Mouse (Mus musculus) MEL (cell line): ENCODE measurements around the gene Lig4. TPM values are rescaled to one million over a fixed set of nuclear protein-coding genes. Genes with fewer than 3 reads are reported as not detected.
A peak's percentile ranks its signal among the peaks of the same experiment; 100 is the strongest.

Experiments used
- DNase-seq: peaks from one replicate; pipeline ENCODE4 v3.0.0; 2011; ENCODE audit warnings: low read depth, low spot score
- H3K27ac ChIP-seq: 2 replicates; pipeline ENCODE4 v1.5.1; 2012; ENCODE audit warnings: low read depth, mild to moderate bottlenecking, control low read depth, low read length, moderate library complexity; ENCODE audit not compliant: control insufficient read depth
- H3K27me3 ChIP-seq, 2 experiments: fragments of 150-350 bp in 1 of 2; sonication (generic) in 1 of 2; 2 replicates each; pipeline ENCODE4 v1.6.1; 2012; ENCODE audit warnings: low read length in 2 of 2, mild to moderate bottlenecking in 2 of 2, improper control_type of control experiment in 1 of 2, moderate library complexity in 1 of 2; ENCODE audit not compliant: insufficient read depth in 2 of 2, control insufficient read depth in 1 of 2
- H3K36me3 ChIP-seq, 2 experiments: 2 replicates each; pipeline ENCODE4 v1.6.1; 2012 to 2014; ENCODE audit warnings: low read length in 2 of 2, improper control_type of control experiment in 1 of 2, inconsistent platforms in 1 of 2, mild to moderate bottlenecking in 1 of 2; ENCODE audit not compliant: insufficient read depth in 2 of 2, control insufficient read depth in 1 of 2
- H3K4me1 ChIP-seq, 2 experiments: fragments of 150-350 bp in 1 of 2; sonication (generic) in 1 of 2; 2 replicates each; pipeline ENCODE4 v1.6.1; 2012; ENCODE audit warnings: low read length in 2 of 2, improper control_type of control experiment in 1 of 2, mild to moderate bottlenecking in 1 of 2; ENCODE audit not compliant: insufficient read depth in 2 of 2, control insufficient read depth in 1 of 2
- H3K4me3 ChIP-seq, 2 experiments: fragments of 150-350 bp in 1 of 2; sonication (generic) in 1 of 2; 2 replicates each; pipeline ENCODE4 v1.5.1; 2012; ENCODE audit warnings: low read depth in 2 of 2, low read length in 2 of 2, mild to moderate bottlenecking in 2 of 2, moderate library complexity in 2 of 2, control low read depth in 1 of 2, improper control_type of control experiment in 1 of 2; ENCODE audit not compliant: control insufficient read depth in 1 of 2, insufficient read depth in 1 of 2
- H3K79me2 ChIP-seq: 2 replicates; pipeline ENCODE4 v1.6.1; 2012; ENCODE audit warnings: mild to moderate bottlenecking, low read length, moderate library complexity; ENCODE audit not compliant: control insufficient read depth, poor library complexity, insufficient read depth
- H3K9ac ChIP-seq: 2 replicates; pipeline ENCODE4 v1.6.1; 2012; ENCODE audit warnings: low read depth, mild to moderate bottlenecking, control low read depth, low read length, moderate library complexity; ENCODE audit not compliant: control insufficient read depth, poor library complexity, severe bottlenecking
- H3K9me3 ChIP-seq: fragments of 150-350 bp; sonication (generic); replicated peaks from 2 replicates; pipeline ENCODE4 v1.6.1; 2012; ENCODE audit warnings: mild to moderate bottlenecking, low read length, improper control_type of control experiment, moderate library complexity; ENCODE audit not compliant: insufficient read depth
- BHLHE40 ChIP-seq: IDR thresholded peaks from 2 replicates; pipeline ENCODE4 v1.6.1; 2012; ENCODE audit warnings: low read depth, mild to moderate bottlenecking, inconsistent platforms, low read length, improper control_type of control experiment, borderline replicate concordance
- CHD1 ChIP-seq: IDR thresholded peaks from 2 replicates; pipeline ENCODE4 v1.6.1; 2012; ENCODE audit warnings: low read depth, mild to moderate bottlenecking, inconsistent platforms, low read length, improper control_type of control experiment
- CHD2 ChIP-seq: IDR thresholded peaks from 2 replicates; pipeline ENCODE4 v1.6.1; 2011; ENCODE audit warnings: low read length, improper control_type of control experiment
- CTCF ChIP-seq, 3 experiments: IDR thresholded peaks in 2 of 3; conservative IDR thresholded peaks in 1 of 3; 2 replicates each; pipeline ENCODE4 v1.5.1; 2011 to 2012; ENCODE audit warnings: low read length in 3 of 3, low read depth in 2 of 3, mild to moderate bottlenecking in 2 of 3, improper control_type of control experiment in 1 of 3, inconsistent platforms in 1 of 3, mixed read lengths in 1 of 3, moderate library complexity in 1 of 3; ENCODE audit not compliant: control insufficient read depth in 1 of 3, insufficient read depth in 1 of 3, poor library complexity in 1 of 3, severe bottlenecking in 1 of 3
- E2F4 ChIP-seq: IDR thresholded peaks from 2 replicates; pipeline ENCODE4 v1.6.1; 2011; ENCODE audit warnings: low read depth, low read length, improper control_type of control experiment, borderline replicate concordance
- ELF1 ChIP-seq: IDR thresholded peaks from 2 replicates; pipeline ENCODE4 v1.6.1; 2014; ENCODE audit warnings: low read depth, mild to moderate bottlenecking, inconsistent platforms, low read length, improper control_type of control experiment, moderate library complexity
- EP300 ChIP-seq, 2 experiments: IDR thresholded peaks; 2 replicates each; pipeline ENCODE4 v1.6.1; 2011; ENCODE audit warnings: improper control_type of control experiment in 2 of 2, low read length in 2 of 2, low read depth in 1 of 2, mild to moderate bottlenecking in 1 of 2
- ETS1 ChIP-seq: IDR thresholded peaks from 2 replicates; pipeline ENCODE4 v1.6.1; 2012; ENCODE audit warnings: low read depth, mild to moderate bottlenecking, inconsistent platforms, low read length, improper control_type of control experiment, moderate library complexity
- HCFC1 ChIP-seq: IDR thresholded peaks from 2 replicates; pipeline ENCODE4 v1.6.1; 2012; ENCODE audit warnings: low read depth, mild to moderate bottlenecking, inconsistent platforms, low read length, improper control_type of control experiment, moderate library complexity
- JUND ChIP-seq: IDR thresholded peaks from 2 replicates; pipeline ENCODE4 v1.6.1; 2011; ENCODE audit warnings: low read depth, mild to moderate bottlenecking, improper control_type of control experiment, low read length
- KAT2A ChIP-seq: conservative IDR thresholded peaks from 2 replicates; pipeline ENCODE4 v1.6.1; 2012; ENCODE audit warnings: low read depth, low read length, improper control_type of control experiment, inconsistent platforms
- MAFK ChIP-seq: IDR thresholded peaks from 2 replicates; pipeline ENCODE4 v1.6.1; 2011; ENCODE audit warnings: low read depth, mild to moderate bottlenecking, low read length, improper control_type of control experiment, borderline replicate concordance
- MXI1 ChIP-seq: IDR thresholded peaks from 2 replicates; pipeline ENCODE4 v1.6.1; 2011; ENCODE audit warnings: mild to moderate bottlenecking, low read depth, low read length, improper control_type of control experiment
- MYB ChIP-seq: IDR thresholded peaks from 2 replicates; pipeline ENCODE4 v1.6.1; 2011; ENCODE audit warnings: mild to moderate bottlenecking, low read depth, low read length, improper control_type of control experiment
- NELFE ChIP-seq: IDR thresholded peaks from 2 replicates; pipeline ENCODE4 v1.6.1; 2011; ENCODE audit warnings: low read depth, low read length, improper control_type of control experiment
- NRF1 ChIP-seq: IDR thresholded peaks from 2 replicates; pipeline ENCODE4 v1.6.1; 2014; ENCODE audit warnings: low read depth, mild to moderate bottlenecking, inconsistent platforms, low read length, improper control_type of control experiment, moderate library complexity; ENCODE audit not compliant: poor library complexity, insufficient read depth, severe bottlenecking
- RAD21 ChIP-seq: IDR thresholded peaks from 2 replicates; pipeline ENCODE4 v1.6.1; 2011; ENCODE audit warnings: mild to moderate bottlenecking, low read depth, low read length, improper control_type of control experiment
- SIN3A ChIP-seq: IDR thresholded peaks from 2 replicates; pipeline ENCODE4 v1.6.1; 2012; ENCODE audit warnings: low read length, improper control_type of control experiment, inconsistent platforms
- SMC3 ChIP-seq: IDR thresholded peaks from 2 replicates; pipeline ENCODE4 v1.6.1; 2011; ENCODE audit warnings: low read depth, low read length, improper control_type of control experiment
- TBP ChIP-seq: IDR thresholded peaks from 2 replicates; pipeline ENCODE4 v1.8.0; 2011; ENCODE audit warnings: low read depth, low read length, improper control_type of control experiment
- TCF12 ChIP-seq: IDR thresholded peaks from 2 replicates; pipeline ENCODE4 v1.6.1; 2014; ENCODE audit warnings: low read depth, mild to moderate bottlenecking, inconsistent platforms, low read length, improper control_type of control experiment, moderate library complexity
- USF1 ChIP-seq: IDR thresholded peaks from 2 replicates; pipeline ENCODE4 v1.6.1; 2014; ENCODE audit warnings: low read depth, mild to moderate bottlenecking, inconsistent platforms, low read length, improper control_type of control experiment, moderate library complexity
- USF2 ChIP-seq, 2 experiments: IDR thresholded peaks; 2 replicates each; pipeline ENCODE4 v1.6.1; 2011 to 2012; ENCODE audit warnings: improper control_type of control experiment in 2 of 2, low read length in 2 of 2, borderline replicate concordance in 1 of 2, inconsistent platforms in 1 of 2, low read depth in 1 of 2, mild to moderate bottlenecking in 1 of 2; ENCODE audit not compliant: insufficient read depth in 1 of 2
- ZC3H11A ChIP-seq: IDR thresholded peaks from 2 replicates; pipeline ENCODE4 v1.6.1; 2012; ENCODE audit warnings: low read depth, mild to moderate bottlenecking, inconsistent platforms, low read length, improper control_type of control experiment
- ZNF384 ChIP-seq: IDR thresholded peaks from 2 replicates; pipeline ENCODE4 v1.6.1; 2012; ENCODE audit warnings: low read depth, mild to moderate bottlenecking, inconsistent platforms, low read length, improper control_type of control experiment
- polyA plus RNA-seq, 2 experiments: library from polyadenylated mRNA; stranded (reverse) in 1 of 2; unstranded in 1 of 2; fragments of >175 nt in 1 of 2; fragments of >200 nt in 1 of 2; gene quantifications; 2 replicates each; pipeline versions ENCODE4 v1.2.1 to v1.2.4; 2012; ENCODE audit warnings: low replicate concordance in 2 of 2, low read depth in 1 of 2; ENCODE audit not compliant: insufficient read length in 2 of 2, insufficient read depth in 1 of 2, missing spikeins in 1 of 2
- total RNA-seq: library from RNA; depleted of rRNA; stranded (reverse); fragments of 300-350 nt; gene quantifications from 2 replicates; pipeline ENCODE4 v1.2.3, GENCODE M21; 2012

Lig4 gene
- total and polyA plus RNA-seq, 3 experiments = 1.7 to 3.6 TPM; not detected in 1

DNA sequence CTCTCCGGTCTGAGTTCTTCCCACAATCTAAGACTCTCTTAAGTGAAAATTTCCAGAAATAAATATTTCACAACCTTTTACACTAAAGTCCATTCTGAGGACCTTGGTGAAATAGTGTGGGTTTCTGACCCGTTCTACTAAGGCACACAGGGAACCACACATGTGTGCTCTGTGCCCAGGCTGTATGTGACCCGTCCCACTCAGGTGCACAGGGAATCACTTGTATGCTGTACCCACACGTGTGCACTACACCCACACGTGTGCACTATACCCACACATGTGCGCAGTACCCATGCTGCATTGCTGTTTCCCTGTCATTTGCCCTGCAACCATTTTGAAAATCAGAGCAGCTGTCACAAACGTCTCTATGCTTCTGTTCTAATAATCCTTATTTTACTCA, 41.9 kb downstream of the Lig4 start:
- Histone ChIP-seq H3K79me2 (no peaks in the 10 kb centered on the region), H3K9ac (no peak overlapping the region), H3K4me3 (no peak overlapping the region), H3K4me1 (no peaks in the 10 kb centered on the region)
- DNase-seq = no peak
- TF ChIP-seq USF2 (IDR thresholded peaks at IDR 0.05; ENCODE audit: borderline replicate concordance in 1 of 2, insufficient read depth in 1 of 2, low read depth in 1 of 2, low read length in 2 of 2) (no peak), CHD2 (no peak), CHD1 (no peak), ETS1 (no peak), HCFC1 (no peak), EP300 (IDR thresholded peaks at IDR 0.05; ENCODE audit: low read depth in 1 of 2, low read length in 2 of 2) (no peak), TCF12 (no peak), NELFE (no peak), JUND (no peak), ELF1 (no peak), SIN3A (no peak), ZNF384 (no peak), MYB (no peak), MAFK (no peak), USF1 (no peak)
- TF ChIP-seq, all 39 proteins: peak for 0
- no peak overlapping the region for H3K27ac ChIP-seq
- H3K27me3 ChIP-seq = no peaks in the 10 kb centered on the region
- H3K9me3 ChIP-seq = no peaks in the 10 kb centered on the region
- no peaks in the 10 kb centered on the region for H3K36me3 ChIP-seq

DNA sequence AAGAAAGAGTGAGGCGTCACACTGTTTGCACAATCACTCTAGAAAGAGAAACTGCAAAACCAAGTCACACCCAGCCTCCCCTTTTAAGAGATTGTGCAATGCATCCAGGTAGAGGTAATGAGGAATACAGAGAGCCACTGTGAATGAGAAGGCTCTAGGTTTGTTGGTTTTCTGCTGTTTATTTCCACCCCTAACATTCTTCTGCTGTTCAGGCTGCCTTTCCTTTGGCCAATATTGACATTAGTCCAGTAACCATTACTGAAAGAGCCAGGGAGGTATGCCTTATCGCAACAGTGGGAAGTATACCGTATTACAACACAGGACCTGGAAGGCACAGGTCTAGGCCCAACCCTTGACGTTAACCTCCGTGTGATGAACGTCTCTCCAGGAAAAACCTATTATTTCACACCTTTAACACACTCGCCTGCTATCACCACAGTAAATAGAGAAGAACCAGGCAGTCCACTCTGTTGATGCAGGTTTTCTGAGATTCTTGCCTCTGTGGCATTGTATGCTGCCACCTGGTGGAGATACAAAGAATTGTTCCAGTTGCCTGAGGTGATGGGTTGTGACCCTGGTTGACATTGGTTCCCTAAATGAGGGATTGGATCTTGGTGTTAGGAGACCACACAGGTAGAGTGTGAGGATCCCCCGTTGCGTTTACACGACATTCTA, 42.5 kb downstream of the Lig4 start:
- peak; percentile 33 for DNase-seq
- H3K36me3 ChIP-seq = no peaks in the 10 kb centered on the region
- no peaks in the 10 kb centered on the region for H3K27me3 ChIP-seq
- H3K4me1 ChIP-seq = no peaks in the 10 kb centered on the region
- TF ChIP-seq KAT2A (no peak), RAD21 (peak; percentile 55), E2F4 (no peak), BHLHE40 (no peak), SMC3 (peak; percentile 74), MXI1 (no peak), NRF1 (no peak), NELFE (no peak), TBP (no peak), CTCF (IDR thresholded peaks at IDR 0.05 in 2 of 3, conservative IDR thresholded peaks at IDR 0.05 in 1 of 3; ENCODE audit: control insufficient read depth in 1 of 3, insufficient read depth in 1 of 3, low read depth in 2 of 3, low read length in 3 of 3, poor library complexity in 1 of 3, severe bottlenecking in 1 of 3) (peak; percentile 49 to 76 (median 67)), ZC3H11A (peak; percentile 30; the same call in 1 of the 2 replicates)
- H3K79me2 ChIP-seq = no peaks in the 10 kb centered on the region
- H3K9ac ChIP-seq = no peak overlapping the region
- H3K27ac ChIP-seq = no peak overlapping the region
- H3K4me3 ChIP-seq = no peak overlapping the region
- H3K9me3 ChIP-seq = no peaks in the 10 kb centered on the region
